Mouse (Mus musculus): ENCODE results near the gene Sp7. TPM values are rescaled to one million over a fixed set of nuclear protein-coding genes. Genes with fewer than 3 reads are reported as not detected.
A peak's percentile ranks its signal among the peaks of the same experiment; 100 is the strongest.

The Sp7 gene
- total RNA-seq (2015; ENCODE audit: low replicate concordance) (not detected in 2 replicates), total RNA-seq (2017; ENCODE audit: low replicate concordance) (not detected in 2 replicates)

DNA sequence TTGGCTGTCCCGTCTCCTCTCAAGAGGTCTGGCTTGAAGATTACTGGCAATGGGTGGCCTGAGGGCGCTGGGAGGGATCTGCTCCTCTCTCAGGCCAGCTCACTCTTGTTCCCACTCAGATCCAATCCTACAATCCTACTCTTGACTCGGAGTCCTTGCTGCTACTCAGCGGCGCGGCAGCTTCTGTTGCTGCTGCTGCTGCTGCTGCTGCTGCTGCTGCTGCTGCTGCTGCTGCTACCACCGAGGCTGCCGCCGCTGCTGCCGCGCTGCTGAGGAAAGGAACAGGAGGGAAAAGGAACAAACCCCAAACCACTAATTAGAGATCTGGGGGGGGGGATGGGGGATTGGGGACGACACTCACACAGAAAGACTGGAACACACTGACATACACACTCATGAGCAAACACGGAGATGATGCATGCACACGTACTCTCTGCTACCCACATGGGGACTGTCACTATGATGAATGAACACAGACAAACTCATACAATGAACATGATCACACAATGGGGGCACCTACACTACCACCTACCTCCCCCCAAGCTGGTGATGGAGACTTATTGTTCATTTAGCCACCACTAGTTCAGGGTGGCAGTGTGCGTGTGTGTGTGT, at the start of gene Sp7:
TSS of gene Sp7 (minus strand) at position 450 of the 612 bp plus-strand sequence.
- ATAC-seq (replicated peaks; ENCODE audit: low FRiP score, poor library complexity, severe bottlenecking) = no peak

DNA sequence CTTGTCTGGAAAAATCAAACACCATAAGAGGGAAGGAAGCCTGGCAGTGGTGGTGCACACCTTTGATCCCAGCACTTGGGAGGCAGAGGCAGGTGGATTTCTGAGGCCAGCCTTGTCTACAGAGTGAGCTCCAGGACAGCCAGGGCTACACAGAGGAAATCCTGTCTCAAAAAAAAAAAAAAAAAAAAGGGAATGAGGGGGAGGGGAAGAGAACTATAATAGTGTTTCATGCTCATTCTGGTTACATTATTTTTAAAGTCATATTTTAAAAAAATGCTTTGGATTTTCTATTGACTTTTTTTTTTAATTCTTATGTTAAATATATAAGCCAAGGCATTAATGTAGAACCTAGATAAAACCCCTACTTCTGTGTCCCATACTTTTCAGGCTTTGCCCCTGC, 46.7 kb upstream of the Sp7 start:
- no peak for ATAC-seq (replicated peaks; ENCODE audit: low FRiP score, poor library complexity, severe bottlenecking)

DNA sequence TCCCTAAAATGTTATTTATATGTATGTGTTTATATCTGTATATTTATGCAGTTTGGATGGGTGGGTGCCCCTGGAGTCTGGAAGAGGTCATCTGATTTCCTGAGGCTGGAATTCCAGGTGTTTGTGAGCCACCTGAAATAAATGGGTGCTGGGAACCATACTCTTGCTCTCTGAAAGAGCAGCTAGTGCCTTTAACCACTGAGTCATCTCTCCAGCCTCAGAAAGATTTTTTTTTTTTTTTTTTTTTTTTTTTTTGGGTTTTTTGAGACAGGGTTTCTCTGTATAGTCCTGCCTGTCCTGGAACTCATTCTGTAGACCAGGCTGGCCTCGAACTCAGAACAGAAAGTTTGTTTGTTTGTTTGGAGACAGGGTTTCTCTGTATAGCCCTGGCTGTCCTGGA, 44.1 kb upstream of the Sp7 start:
- no peak for ATAC-seq (replicated peaks; ENCODE audit: low FRiP score, poor library complexity, severe bottlenecking)

DNA sequence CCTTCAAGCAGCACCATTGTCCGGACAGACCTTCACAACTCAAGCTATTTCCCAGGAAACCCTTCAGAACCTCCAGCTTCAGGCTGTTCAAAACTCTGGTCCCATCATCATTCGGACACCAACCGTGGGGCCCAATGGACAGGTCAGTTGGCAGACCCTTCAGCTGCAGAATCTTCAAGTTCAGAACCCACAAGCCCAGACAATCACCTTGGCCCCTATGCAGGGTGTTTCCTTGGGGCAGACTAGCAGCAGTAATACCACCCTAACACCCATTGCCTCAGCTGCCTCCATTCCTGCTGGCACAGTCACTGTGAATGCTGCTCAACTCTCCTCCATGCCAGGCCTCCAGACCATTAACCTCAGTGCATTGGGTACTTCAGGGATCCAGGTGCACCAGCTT, 42.3 kb upstream of the Sp7 start:
- ATAC-seq (replicated peaks; ENCODE audit: low FRiP score, poor library complexity, severe bottlenecking) = no peak

DNA sequence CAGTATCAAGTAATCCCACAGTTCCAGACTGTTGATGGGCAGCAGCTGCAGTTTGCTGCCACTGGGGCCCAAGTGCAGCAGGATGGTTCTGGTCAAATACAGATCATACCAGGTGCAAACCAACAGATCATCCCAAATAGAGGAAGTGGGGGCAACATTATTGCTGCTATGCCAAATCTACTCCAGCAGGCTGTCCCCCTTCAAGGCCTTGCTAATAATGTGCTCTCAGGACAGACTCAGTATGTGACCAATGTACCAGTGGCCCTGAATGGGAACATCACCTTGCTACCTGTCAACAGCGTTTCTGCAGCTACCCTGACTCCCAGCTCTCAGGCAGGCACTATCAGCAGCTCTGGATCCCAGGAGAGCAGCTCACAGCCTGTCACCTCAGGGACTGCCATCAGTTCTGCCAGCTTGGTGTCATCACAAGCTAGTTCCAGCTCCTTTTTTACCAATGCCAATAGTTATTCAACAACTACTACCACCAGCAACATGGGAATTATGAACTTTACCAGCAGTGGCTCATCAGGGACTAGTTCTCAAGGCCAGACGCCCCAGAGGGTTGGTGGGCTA, 41.7 kb upstream of the Sp7 start:
- ATAC-seq (replicated peaks; ENCODE audit: low FRiP score, poor library complexity, severe bottlenecking) = no peak

DNA sequence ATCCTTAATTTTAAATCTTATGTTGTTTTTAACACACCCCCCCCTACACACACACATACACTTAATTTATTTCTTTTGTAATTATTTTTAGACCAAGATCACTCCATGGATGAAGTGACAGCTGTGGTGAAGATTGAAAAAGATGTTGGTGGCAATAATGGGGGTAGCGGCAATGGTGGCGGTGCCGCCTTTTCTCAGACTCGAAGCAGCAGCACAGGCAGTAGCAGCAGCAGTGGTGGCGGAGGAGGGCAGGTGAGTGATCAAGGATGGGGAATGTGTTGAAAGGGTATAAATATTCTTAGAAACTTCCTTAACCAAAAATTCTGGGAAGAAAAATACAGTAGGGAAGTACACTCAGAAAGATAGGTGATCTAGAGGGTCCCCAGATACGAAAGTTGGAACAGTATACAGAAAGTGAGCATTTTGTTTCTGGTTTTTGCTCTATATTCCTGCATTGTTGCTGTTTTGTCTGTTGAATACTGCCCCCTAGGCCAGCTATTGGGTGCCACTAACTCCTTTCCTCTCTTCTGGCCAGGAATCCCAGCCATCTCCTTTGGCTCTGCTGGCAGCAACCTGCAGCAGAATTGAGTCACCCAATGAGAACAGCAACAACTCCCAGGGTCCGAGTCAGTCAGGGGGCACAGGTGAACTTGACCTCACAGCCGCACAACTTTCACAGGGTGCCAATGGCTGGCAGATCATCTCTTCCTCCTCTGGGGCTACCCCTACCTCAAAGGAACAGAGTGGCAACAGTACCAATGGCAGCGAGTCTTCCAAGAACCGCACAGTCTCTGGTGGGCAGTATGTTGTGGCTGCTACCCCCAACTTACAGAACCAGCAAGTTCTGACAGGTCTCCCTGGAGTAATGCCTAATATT, 40.9 kb upstream of the Sp7 start:
- no peak for ATAC-seq (replicated peaks; ENCODE audit: low FRiP score, poor library complexity, severe bottlenecking)

DNA sequence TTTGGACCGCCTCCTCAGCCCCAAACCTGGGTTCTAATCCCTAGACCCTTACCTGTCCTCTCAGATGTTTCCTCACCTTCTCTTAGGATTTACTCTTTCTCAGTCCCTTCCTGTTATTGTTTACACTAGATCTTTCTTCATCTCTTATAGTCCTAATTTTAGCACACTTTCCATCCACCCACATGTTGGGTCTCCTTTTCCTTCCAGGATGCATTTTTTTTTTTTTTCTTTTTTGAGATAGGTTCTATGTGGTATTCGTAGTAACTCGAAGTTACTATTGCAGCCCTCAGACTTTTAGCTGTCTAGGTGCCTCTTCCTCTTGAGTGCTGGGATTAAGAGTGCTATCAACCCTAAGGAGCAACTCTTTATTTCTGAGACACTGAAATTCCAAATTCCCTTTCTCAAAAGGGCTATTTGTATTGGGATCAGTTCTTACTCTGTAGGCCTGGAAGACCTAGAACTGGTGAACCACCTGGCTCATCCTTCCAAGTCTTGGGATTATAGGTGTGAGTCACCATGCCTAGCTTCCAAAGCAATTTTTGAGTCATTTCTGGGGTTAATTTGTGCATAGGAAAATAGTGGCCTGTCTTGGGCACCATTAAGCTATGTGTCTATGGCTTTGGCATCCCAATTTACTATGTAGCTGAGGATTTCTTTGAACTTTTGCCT, 40.1 kb upstream of the Sp7 start:
- no peak for ATAC-seq (replicated peaks; ENCODE audit: low FRiP score, poor library complexity, severe bottlenecking)

DNA sequence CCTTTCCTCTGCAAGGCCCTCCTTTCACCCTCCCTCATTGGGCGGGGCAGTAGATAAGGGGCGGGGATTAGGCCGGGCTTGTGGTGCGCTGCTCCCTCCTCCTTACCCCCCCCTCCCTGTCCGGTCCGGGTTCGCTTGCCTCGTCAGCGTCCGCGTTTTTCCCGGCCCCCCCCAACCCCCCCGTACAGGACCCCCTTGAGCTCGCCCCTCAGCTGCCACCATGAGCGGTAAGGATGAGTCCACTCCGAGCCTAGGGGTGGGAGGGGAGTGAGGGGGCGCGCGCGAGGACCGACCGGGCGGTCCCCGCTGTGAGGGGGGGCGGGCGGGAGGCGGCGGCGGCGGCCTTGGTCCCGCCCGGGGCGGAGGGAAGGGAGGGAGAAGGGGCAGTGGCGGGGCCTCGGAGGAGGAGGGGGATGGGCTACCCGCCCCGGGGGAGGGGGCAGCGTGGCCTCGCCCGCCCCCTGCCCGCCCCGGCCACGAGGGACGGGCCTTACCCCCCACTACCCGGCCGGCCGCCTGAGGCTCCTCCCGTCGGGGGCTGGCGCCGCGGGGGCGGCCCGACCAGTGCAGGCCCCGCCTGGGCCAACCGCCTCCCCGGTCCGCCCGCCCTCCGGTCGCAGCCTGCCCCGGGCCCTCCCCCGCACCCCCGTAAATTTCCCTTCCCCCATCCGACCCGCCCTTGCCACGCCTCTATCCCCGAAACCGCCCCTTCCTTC, 39.4 kb upstream of the Sp7 start:
- ATAC-seq (replicated peaks; ENCODE audit: low FRiP score, poor library complexity, severe bottlenecking) = peak; percentile 31

DNA sequence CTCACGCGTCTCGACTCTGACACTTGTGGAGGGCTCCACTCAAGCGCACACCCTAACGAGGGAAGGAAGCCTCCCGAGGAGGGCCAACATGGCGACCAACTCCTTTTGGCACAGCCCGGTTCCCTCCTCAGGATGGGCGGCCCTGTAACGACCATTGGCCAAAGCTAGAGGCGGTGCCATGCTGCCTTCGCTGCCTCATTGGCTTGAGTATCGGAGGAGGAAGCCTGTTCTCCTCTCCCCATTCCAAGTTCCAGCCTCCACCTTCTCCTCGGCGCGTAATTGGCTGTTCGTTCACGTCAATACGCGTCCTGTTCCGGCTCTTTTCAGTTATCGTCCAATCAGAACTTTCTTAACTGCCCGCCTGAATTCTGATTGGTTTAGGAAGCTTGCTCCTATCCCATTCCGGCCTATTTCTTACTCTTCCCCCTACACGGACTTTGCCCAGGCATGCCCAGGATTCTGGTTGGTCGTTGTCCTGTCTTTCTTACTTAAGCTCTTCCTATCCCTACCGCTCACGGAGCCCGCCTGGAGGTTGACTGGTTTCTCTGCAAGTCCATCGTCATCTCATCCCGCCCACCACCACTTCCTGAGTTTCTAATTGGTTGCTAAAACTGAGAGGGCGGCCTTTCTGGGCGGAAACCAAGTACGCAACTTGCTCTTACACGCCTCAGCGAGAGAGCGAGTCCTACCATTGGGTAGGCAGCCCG, 38.7 kb upstream of the Sp7 start, which contains the start of gene Sp1:
TSS of gene Sp1 (plus strand) at position 655 of the 707 bp plus-strand sequence.
- ATAC-seq (replicated peaks; ENCODE audit: low FRiP score, poor library complexity, severe bottlenecking) = peak; percentile 84

DNA sequence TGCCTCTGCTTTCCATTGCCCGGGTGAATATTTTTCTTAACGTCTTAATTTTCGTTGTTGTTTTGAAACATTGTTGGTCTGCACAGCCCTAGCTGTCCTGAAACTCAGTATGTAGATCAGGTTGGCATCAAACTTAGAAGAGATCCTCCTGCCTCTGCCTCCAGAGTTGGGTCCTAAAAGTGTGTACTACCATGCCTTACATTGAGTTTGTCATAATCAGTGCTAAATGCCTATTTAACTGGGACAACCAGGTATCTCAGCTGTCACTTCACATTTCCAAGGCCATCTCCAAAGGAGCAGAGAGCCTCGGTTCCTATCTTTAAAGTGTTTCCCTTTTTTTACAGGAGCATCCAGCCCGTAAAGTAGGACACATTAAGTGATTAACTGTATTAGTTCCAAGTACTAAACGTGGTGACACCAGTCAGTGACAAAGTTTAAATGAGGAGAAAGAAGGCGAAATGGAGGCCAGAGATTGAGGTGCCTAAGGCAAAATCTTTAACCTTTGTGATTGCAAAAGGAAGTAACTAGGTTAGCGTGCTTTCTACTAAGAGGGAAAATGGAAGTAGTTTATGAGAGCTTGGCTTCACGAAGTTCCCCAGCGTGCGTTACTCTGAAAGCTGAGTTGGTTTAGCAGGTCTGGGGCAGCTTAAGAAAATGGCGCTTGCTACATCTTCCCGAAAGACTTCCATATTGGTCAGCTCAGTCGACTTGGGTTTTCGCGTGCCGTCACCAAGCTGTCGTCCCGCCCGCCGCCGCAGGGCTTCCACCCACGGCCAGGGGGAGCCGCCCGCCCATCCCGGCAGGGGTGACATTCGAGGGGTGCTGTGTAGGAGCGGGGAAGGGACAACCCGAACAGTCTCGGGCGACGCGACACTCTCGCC, 37.9 kb upstream of the Sp7 start:
- ATAC-seq (replicated peaks; ENCODE audit: low FRiP score, poor library complexity, severe bottlenecking) = peak; percentile 65

DNA sequence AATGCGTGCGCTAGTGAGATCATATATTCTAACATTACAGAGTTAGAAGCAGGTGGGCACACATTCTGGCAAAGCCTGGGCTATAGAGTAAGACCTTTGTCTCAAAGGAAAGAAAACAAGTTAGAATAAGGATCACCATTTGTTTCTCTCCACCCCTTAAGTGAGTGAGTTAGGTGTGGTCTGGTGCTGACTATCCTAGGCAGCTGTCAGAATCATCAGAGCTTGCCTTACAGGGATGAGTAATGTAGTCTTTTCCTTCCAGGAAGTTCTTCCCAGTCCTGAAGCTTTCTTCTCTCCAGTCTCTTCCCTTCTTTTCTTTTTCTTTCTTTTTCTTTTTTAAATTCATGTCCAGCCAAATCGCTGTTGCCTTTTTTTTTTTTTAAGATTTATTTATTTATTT, 35.2 kb upstream of the Sp7 start:
- no peak for ATAC-seq (replicated peaks; ENCODE audit: low FRiP score, poor library complexity, severe bottlenecking)

DNA sequence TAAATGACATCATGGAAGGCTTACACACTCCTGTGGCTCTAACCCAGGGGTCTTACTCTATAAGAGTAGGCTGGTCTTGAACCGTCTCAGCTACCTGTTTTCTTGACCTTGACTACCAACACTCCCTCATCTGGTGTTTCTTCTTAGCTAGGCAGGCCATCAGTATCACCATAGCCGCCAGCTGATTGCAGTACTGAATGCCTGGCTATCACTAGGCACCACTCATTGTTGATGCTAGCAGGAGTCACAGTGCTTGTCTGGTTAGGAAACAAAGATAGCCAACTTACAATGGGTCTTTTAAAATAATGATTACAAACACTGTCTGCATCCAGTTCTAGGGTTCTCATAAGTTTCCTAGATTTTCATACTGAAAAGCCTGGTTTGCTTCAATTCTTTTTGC, 34.3 kb upstream of the Sp7 start:
- ATAC-seq (replicated peaks; ENCODE audit: low FRiP score, poor library complexity, severe bottlenecking) = no peak

DNA sequence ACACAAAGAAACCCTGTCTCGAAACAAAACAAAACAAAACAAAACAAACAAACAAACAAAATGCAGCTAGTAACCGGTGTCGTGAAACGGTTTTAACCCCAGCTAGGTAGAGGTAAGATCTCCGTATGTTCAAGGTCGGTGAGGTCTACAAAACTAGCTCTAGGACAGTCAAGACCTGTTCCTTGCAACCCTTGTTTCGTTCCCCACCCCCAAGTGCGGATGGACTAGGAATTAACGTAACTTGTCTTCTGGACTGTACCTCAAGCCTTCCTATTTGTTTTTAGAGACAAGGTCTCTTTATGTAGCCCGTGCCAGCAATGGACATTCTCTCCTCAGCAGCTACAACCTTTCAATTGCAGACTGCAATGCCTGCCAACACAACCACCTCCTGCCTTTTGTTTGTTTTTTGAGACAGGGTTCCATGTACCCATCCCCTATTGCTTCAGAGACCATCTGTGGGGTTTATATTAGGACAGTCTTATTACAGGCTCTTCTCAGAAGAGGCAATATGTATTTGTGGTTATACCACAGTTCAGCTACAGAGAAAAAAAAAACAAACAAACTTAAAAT, 33.6 kb upstream of the Sp7 start:
- no peak for ATAC-seq (replicated peaks; ENCODE audit: low FRiP score, poor library complexity, severe bottlenecking)

DNA sequence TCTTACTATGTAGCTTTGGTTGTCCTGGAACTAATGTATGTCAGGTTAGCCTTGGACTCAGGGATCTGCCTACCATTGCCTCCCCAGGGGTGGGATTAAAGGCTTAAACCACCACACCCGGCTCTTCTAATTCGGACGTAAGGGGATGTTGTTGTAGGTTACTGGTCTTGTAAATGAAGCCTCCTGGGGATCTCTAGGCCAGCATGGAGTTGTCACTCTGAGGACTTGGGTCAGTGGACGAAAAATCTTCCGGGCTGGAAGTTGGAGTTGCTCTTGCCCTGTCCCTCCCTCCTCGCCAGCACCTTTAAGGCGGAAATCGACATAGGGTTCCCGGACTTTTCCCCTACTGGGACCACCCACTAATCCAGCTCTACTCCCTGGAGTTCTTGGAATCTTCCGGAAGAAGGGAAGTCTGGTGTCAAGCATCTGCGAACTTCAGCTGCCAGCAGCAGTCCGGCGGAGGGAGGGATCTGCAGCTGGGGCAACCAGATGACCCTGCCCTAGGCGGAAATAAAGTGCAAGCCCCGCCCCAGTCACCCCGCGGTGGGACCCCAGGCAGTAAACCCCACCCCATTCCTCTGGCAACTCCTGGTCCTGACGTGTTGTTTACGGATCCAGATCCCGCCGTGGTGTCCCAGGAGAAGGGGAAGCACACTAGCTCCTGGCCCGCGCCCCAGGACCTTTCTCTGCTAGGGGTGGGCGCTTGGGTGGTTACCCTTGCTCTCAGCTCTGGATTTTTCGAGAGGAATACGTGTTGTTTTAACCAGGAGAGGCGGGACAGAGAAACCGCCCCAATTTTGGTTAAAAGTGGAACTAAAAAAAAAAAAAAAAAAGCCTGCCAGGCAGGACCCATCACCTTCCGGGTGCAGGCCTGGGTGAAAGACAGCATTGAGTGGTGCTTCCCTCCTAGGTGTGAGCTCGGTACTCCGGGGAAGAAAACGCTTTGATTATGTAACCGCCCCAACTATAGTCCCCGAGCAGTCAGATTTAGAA, 32.5 kb upstream of the Sp7 start:
- ATAC-seq (replicated peaks; ENCODE audit: low FRiP score, poor library complexity, severe bottlenecking) = peak; percentile 86

DNA sequence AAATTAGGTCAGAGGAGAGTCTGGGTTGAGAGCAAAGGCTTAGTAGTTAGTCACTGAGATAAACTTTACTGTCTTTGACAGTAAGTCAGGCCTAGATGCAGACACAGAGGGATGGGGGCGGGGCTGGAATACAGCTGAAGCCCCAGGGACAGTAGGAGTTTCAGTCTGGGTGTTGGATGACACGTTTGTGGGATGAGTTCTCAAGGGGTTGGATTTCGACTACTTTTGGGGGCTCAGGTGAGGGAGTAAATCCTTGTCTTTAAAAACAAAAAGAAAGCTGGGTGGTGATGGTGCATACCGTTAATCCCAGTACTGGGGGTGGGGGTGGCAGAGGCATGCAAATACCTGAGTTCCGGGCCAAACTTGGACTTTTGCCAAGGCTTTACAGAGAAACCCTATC, 31.6 kb upstream of the Sp7 start:
- no peak for ATAC-seq (replicated peaks; ENCODE audit: low FRiP score, poor library complexity, severe bottlenecking)

DNA sequence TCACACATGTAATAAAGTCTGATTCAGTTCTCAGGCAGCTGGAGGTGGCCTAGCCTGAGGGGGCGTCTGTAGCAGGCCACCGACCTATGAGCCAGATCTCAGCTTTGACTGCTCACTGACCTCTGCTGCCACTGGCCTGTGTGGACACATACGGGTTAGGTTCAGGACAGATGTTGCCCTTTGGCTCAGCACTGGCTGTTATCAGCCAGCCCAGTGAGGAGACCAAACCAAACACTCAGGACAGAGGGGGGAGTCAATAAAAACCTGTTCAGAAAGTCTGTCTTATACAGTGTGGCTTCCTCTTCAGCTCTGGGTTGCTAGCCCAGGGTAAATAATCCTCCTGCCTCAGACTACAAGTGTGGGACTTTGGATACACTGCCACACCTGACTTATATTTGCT, 28.1 kb upstream of the Sp7 start:
- peak; percentile 67 for ATAC-seq (replicated peaks; ENCODE audit: low FRiP score, poor library complexity, severe bottlenecking)

DNA sequence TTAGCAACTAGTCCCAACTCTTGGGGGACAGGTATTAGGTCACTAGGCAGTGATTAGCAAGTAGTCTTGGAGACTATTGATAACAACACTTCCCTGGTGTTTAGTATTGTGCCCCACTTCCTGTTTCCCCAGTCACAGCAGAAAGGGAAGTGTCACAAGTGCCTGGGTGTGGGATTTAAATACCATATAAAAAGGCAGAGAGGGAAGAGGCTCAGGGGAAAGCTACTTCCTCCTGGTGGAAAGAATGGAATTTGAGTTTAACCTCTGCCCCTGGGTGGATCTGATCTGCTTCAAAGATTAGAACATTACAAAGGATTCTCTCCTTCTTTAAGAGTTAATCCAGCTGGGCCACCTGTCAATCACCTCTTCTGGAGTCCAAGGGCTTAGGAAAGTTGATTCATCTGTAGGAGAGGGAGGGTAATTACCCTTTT, 26.6 kb upstream of the Sp7 start:
- ATAC-seq (replicated peaks; ENCODE audit: low FRiP score, poor library complexity, severe bottlenecking) = no peak

Data from erythroblast, adult 5-6 weeks (primary cell).